Mouse (Mus musculus) frontal cortex, adult (tissue): ENCODE measurements at regions not wholly inside any gene's neighbourhood (a gene's known extent, or its start where the extent isn't known, plus 50 kb on each side); places are given as distances from the start of the nearest gene placed in this dataset.

Source experiments
- ATAC-seq: cut with Nextera tagmentation; 2 replicates; pipeline ENCODE4 v1.9.2; 2017; ENCODE audit warnings: mild to moderate bottlenecking, moderate library complexity, mixed read lengths; ENCODE audit not compliant: low TSS enrichment

DNA sequence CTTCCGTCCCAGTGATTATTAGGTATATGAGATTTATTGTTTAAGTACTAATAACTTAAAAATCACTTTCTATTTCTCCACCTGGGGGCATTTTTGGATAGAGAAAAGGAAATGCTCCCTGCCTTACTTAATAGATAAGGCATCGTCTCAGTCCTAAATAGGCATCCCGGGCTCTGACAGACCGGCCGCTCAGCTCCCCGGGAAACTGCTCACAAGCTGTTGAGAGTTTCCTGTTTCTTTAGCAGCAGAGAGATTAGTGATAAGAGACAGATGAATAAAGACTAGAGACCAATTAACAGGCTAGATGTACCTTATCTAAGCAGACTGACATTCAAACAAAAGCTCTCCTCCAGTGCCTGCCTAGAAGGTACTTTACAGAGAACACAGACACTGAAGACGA, 148.4 kb downstream of the Slc15a5 start:
- ATAC-seq: no peak

DNA sequence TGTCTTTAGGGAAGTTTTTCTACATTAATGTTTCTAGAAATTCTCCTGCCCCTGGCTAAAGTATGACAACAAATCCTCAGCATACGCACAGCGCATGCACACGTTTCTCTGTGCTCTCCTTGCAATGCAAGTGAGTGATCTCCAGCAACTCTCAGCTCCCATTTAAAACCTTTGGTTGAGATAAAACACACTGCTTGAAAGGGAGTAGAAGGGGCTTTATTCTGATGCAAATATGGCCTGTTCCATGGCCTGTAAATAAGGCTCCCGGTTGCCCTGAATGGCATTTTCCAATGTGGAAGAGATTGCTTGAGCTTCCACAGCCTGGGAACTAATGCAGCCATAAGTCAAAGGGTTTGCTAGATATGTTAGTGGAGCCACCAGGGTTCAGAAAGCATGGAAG, 156.4 kb downstream of the Slc15a5 start:
- ATAC-seq: no peak

DNA sequence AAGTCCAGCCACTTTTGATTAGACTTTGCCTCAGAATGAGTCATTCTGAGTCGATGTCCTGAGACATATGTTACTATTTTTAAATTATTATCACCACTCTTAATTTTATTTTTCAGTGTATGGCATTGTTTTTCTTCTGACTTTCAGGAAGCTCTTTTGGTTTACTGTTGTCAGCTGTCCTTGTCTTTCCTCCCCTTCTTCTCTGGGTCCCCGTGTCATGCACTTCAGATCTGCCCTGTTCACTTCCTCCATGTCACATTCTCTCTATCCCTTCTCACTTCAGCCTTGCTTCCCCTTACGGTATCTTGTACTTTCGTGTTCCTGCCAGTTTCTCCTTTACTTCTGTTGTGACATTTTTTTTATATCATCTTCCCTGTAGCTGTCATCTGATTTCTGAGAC, 161.6 kb downstream of the Slc15a5 start:
- no peak for ATAC-seq

DNA sequence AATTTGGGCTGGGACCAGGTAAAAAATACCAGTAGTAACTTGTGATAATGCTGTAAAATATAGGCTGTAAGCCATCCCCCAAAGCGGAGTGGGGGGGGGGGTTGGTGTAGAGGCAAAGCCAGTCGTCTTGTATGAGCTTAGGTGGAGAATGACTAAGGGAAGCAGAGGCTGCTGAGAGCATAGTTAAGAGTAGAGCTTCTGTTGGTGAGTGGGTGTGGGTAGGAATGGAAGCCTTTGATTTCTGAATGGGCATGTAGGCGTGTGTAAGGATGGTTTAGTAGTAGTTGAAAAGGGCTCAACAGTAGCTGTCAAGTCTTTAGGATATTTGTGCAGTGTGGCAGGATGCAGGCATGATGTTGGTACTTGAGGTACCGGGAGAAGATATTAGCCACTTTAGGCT, 153.5 kb downstream of the Dera start:
- peak; percentile 99 for ATAC-seq
